Mouse (Mus musculus): ENCODE results near the gene Msi2. TPM values are rescaled to one million over a fixed set of nuclear protein-coding genes. Genes with fewer than 3 reads are reported as not detected.
A peak's percentile ranks its signal among the peaks of the same experiment; 100 is the strongest.

Gene Msi2
- total RNA-seq, 1 experiment from 2014 or later = 97.9 TPM

DNA sequence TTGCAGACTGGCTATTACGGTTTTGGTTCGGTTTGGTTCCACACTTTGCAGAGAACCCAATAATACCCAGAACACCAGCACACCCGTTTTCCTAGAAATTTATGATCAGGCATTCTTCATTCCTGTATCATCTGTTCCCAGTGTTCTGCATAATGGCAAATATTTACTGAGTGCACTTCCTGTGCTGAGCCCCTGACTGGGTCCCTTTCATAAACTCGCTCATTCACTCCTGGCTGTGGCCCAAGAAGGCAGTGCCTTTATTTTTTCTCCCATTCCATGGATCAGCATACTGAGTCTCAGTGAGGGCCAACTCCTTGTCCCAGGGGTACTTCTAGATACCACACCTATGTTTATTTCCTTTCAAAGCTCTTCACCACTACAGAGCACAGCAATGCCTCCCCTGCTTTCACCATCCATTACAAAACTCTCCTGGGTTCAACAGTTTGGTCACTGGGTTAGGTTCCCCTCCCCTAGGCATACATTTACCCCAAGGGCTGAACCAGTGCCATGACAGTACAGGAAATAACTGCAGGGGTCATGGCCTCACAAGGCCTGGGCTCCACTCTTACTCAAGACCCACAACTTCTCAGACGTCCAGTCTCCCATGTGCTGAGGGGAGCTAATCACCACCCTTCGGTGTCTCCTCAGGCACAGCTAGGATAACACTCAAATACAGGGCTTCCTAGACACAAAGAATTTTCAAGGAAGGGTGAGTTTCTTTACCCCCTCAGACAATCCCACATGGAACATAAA lies 160.3 kb downstream of the Msi2 start:
- ATAC-seq (ENCODE audit: extremely low read depth, insufficient number of reproducible peaks, low FRiP score, poor library complexity, severe bottlenecking) = no peak

DNA sequence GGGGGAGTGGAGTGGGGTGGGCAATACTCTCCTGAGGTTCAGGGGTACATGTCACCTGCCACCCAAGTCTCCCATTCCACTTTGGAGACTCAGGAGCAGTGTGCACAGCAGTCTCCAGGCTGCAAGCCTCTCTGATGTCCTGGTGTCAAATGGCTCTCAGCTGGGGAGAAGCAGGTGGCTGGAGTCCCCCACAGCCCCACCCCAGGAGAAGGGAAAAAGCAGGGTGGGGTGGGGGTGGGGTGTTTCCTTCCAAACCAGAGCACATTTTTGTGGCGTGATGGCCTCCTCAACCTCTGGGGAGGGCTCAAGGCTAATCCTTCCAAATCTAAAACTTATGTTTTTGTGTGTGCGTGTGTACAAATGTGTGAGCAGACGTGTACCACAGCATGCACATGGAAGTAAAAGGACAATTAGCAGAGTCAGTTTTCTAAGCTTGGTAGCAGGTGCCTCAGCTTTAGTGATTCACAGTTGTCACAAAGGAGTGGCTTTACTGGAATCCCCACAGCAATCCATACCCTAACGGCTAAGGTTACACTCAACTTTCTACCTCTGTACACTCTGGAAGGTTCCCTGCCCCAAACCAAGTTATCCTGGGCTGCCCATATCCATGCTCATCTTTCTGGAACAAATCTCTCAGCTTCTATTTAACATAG lies 161.1 kb downstream of the Msi2 start:
- no peak for ATAC-seq (ENCODE audit: extremely low read depth, insufficient number of reproducible peaks, low FRiP score, poor library complexity, severe bottlenecking)

DNA sequence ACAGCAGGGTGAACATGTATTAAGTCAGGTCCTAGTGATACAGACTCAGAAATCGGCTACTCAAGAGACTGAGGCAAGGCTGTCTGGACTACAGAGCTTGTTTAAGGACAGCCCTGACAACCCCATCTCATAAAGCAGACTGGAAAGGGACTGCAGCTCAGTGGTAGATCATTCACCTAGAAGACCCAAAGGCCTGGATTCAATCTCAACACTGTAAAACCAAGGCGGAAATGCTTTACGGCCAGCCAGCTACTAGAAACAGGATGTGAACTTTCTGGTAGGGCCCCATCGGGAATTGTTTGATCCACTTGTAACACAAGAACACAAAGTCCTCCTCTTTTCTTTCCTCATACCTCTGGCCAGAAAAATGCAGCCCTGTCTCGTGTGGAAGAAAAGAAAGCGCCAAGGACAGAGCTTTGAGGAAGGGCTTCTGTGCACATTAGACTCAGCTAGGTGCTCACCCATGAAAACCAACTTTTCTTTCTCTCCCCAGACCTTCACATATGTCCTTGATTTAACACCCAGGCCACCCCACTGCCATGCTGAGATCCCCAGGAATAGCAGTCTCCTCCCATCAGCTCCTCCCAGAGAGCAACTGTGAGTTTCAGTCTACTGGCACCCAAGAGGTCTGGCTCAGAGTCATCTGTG lies 162.3 kb downstream of the Msi2 start:
- ATAC-seq (ENCODE audit: extremely low read depth, insufficient number of reproducible peaks, low FRiP score, poor library complexity, severe bottlenecking) = peak; percentile 34; the same call in 1 of the 2 replicates

DNA sequence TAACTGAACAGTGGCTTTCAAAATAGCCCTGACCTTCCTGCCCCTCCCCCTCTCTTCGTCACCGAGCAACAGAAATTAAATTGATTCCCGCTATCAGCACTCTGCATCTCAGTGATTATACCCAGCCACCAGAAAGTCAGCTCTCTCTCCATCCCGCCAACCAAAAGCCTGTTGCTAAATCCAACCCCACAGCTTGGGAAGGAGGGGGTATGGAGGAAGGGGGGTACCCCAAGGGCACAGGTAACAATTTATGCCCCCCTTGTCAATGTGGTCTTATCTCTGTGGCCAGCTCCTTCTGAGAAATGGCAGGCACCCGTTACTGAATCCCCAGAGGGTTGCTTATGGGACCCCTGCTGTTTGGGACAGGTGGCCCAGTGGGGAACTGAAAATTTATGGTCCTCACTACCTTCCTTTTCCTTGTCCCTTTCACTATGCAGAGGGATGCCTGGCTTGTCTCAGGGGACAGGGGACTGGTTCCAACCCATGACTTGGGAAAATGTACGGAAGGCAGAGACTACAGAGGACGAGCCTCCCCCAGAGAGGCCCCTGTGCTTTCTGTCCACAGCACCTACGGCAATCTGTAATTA lies 163.0 kb downstream of the Msi2 start:
- no peak for ATAC-seq (ENCODE audit: extremely low read depth, insufficient number of reproducible peaks, low FRiP score, poor library complexity, severe bottlenecking)

DNA sequence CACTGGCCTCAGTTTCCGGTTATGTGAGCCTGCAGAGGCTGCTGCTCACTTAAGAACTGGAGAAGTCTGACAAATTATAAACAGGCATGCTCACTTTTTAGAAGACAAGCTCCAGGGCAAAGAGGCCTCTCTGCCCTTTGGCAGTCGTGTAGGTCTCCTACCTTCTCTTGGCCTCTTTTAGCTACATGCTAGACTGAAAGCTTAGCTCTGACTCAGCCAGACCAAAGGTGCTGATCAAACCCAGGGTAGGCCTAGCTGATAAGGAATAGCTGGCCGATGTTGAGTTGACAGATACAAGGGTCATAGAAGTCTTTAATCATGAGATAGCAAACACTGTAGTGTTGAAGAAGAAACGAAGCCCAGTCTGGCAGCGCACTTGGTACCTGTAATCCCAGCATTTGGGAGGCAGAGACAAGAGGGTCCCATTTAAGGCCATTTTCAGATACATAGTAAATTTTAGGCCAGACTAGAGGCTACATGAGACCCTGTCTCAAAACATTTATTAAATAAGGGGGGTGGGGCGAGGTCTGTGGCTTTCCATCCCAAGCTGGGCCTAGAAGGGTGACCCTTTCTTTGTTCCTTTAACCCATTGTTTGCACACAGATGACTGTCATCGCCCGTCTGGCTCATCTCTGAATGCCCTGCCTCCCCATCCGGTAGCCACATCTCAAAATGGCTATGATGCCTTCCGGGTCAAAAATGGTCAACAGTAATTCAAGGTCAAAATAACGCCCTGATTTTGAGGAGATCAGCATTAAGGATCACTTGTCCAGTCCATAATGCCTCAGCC lies 164.6 kb downstream of the Msi2 start:
- no peak for ATAC-seq (ENCODE audit: extremely low read depth, insufficient number of reproducible peaks, low FRiP score, poor library complexity, severe bottlenecking)

DNA sequence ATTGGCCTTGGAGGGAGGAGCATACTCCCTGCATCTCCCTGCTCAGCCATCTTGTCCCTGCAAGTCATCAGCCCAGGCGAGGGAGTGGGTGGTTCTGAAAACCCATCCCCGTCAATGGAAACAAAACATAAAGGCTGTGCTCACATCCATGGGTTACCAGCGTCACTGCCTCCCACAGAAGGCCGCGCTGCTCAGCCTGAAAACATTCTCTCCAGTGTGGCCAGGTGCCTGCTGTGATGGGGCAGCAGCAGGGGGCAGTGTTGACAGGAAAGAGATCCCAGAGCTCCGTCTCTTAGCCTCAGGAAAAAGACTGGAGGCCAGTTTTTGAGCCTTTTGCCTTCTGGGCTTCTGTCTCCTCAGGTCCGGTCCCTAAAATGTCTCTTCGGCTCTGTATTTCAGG lies 165.3 kb downstream of the Msi2 start:
- ATAC-seq (ENCODE audit: extremely low read depth, insufficient number of reproducible peaks, low FRiP score, poor library complexity, severe bottlenecking) = no peak

DNA sequence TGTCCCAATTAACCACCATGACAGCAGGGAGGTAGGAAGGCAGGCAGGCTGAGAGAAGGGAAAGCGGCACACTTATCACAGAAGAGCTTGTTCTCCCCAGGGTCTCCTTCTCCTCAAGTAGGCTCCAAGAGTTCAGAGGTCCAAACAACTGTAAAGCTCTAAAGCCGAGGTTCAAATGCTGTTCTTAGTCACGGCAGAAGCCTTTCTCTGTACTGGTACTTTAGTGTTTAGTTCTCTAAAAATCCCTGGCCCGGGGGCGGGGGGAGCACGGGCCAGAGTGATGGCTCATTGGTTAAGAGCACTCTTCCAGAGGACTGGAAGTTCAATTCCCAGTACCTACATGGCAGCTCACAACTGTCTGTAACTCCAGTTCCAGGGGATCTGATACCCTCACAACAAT lies 165.9 kb downstream of the Msi2 start:
- ATAC-seq (ENCODE audit: extremely low read depth, insufficient number of reproducible peaks, low FRiP score, poor library complexity, severe bottlenecking) = no peak

DNA sequence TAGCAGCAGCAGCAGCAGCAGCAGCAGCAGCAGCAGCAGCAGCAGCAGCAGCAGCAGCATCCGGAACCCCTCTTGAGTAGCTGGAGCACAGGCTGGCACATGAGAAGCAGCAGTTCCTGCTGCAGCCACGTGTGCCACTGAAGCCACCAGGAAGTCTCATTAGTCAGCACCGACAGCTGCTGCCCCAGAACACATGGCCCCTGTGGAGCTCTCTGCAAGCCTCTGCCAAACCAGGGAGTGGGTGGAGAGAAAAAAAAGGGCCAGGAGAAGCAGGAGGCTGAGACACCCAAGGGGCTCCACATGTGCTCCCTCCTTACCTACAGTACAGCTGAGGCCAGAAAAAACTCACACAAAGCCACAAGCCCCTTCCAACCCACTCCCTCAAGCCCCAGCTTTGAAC lies 167.3 kb downstream of the Msi2 start:
- peak; percentile 69 for ATAC-seq (ENCODE audit: extremely low read depth, insufficient number of reproducible peaks, low FRiP score, poor library complexity, severe bottlenecking)

DNA sequence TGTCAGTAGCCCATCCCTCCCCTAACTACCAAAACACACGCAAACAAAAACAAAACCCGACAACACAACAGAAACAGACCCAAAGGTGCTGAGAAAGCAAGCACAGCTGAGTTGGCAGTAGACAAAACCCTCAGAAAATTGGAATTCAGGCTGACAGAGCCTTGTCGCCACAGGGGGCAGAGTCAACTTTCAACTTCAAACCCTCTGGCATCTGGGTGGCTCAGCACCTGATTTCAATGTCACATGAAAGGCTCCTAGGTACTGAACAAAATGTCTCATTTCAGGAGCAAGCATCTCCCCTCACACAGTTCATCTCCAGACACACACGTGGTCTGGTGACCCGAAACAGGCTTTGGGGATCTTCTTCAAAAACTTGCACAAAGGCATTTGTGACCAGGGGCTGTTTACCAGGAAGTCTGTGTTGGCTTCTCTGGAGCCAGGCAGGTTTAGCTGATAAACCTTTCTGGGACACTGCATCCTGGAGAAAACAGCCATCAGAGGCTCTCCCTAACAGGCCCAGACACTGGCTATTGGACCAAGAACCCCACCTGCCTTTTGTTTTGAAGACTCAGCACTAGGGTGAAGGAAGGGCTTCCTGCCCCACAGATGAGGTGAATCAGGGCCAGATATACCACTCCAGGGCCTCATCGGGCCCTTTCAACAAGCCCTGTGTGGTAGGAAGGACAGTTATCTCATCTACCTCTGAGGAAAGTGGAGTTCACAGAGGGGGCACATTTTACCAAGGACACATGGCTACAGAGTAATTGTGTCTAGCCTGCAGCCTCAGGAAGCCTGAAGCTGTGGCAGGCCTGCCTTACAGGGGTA lies 168.0 kb downstream of the Msi2 start:
- ATAC-seq (ENCODE audit: extremely low read depth, insufficient number of reproducible peaks, low FRiP score, poor library complexity, severe bottlenecking) = no peak

DNA sequence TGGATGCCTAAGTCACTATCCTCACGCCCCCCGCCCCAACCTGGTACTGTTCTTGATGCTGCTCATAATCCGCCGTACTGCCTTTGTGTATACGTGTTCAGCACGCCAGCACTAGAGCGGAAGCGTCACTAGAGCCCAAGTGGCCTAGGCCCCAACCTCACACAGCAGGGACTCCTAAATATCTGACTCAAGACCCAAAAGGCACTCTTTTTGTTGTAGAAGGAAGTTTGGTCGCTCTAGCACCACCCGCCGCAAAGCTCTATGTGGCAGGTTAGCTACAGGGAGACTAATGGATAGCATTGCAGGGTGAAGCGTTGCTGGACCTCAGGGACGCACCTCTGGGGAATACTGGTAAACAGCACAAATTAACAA lies 168.8 kb downstream of the Msi2 start:
- no peak for ATAC-seq (ENCODE audit: extremely low read depth, insufficient number of reproducible peaks, low FRiP score, poor library complexity, severe bottlenecking)

DNA sequence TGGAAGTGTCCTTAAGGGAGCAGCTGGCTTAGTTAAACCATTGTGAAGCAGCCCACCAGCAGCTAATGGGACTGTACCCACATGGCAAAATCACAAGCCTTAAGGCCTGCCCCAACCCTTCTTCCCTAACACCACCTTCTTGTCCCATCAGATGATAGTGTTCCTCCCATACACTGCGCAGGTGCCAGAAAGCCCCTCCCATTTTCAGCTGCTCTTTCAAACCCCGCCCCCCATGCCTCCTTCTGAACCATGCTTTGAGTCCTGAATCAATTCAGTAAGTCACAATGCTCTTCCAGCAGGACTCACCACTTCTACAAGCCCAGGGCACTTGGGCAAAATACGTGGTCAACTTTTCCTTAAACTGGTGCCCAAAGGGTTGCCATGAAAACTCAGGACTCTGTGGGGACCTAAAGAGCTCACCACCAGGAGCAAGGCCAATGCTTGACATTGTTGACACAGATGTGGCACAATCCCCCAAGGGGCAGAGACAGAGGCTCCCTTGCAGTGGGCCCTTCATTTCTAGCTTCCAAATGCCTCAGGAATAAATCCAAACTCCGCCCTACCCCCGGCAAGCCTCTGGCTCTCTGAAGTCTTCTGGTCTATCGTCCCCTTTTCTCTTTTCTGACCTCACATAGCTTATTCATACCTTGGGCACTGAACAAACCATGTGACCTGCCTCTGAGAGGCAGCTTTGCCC lies 169.3 kb downstream of the Msi2 start:
- ATAC-seq (ENCODE audit: extremely low read depth, insufficient number of reproducible peaks, low FRiP score, poor library complexity, severe bottlenecking) = no peak

DNA sequence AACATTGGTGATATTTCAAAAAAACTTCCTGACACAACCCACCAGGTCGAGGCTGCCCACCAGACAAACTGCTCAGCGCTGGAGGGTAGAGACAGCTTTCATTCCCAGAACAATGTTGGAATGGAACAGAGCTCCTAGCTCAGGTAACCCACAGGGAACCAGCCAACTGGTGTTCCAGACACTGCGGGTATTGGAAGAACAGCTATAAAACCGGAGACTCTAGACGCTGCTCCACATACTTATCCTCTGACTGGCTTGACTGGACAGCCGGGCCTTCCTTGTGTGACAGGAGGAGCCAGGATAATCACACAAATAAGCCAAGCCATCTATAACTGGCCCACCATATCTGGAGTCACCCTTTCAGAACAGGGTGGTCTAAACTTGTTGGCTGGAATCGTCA lies 169.9 kb downstream of the Msi2 start:
- no peak for ATAC-seq (ENCODE audit: extremely low read depth, insufficient number of reproducible peaks, low FRiP score, poor library complexity, severe bottlenecking)

DNA sequence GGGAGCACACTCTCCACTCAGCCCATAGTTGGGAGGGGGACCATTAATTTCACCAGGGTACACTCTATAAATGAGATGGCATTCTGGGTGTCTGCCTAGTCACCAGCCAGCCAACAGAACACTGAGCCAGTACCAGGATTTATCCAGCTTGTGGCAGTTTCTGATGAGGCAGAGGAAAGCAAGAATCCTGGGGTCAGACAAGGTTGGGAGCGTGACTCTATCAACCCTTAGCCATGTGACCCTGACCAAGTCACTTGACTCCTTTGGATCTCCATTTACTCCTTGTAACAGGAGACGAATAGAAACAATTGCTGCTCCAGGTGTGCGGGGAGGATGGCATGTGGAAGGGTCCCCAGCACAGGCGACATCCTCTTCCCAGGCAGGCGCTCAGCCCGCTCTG lies 174.5 kb downstream of the Msi2 start:
- ATAC-seq (ENCODE audit: extremely low read depth, insufficient number of reproducible peaks, low FRiP score, poor library complexity, severe bottlenecking) = no peak

DNA sequence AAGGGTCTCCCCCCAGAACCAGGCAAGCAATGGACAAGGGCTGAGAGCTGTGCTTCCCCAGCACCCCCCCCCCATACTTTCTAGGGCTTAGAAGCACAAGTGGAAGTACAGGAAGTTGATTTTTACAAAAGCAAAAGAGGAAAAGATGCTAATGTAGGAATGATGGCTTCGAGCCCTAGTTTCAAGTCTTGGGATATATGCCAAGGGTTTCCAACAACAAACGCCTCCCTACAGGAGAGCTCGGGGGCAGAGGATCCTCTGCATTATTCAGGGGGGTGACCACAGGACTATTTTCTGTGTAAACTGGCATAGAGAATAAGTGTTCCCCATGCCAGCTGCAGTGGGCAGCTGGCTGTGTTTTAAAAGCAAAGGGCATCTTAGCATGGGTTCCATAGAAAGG lies 175.5 kb downstream of the Msi2 start:
- ATAC-seq (ENCODE audit: extremely low read depth, insufficient number of reproducible peaks, low FRiP score, poor library complexity, severe bottlenecking) = no peak

DNA sequence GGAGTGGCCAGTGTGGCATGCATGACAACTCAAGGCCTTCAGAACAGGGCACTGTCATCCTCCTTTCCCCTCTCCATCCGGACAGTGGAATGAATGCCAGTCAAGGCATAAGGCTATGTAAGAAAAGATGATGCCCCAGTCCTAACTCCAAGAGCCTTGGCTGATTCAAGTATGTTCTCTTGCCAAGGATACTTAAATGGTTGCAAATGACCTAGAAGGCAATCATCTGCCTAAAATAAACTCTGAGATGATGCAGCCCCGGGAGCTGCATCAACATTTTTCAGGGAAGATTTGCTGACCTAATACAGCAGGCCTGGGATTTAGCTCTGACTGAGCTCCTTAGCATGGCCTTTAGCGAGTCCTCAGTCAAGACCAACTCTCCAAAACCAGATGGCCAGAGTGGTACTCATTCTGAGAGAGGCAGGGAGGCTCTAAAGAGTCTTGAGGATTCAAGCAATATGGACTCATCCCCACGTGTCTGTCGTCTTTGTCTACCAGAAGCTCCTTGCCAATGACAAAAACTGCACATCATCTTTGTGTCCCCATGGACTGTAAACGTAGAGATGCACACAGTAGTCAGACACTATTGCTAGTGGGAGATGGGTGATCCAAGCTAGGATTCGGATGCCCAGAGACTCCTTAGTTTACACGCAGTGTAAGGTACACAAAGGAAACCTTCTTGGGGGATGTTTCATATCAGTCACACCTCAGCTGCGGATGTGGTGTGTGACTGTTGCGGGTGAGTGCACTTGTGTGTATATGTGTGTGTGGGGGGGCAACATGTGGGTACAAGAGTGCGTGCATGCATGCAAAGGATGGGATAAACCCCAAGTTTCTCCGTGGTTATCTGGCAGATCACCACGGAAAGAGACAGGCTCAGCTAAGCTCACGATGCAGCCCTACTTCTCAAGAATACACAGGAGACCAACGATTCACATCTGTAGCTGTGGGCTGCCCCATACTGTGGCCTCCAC lies 176.4 kb downstream of the Msi2 start:
- peak; percentile 32; the same call in 1 of the 2 replicates for ATAC-seq (ENCODE audit: extremely low read depth, insufficient number of reproducible peaks, low FRiP score, poor library complexity, severe bottlenecking)

DNA sequence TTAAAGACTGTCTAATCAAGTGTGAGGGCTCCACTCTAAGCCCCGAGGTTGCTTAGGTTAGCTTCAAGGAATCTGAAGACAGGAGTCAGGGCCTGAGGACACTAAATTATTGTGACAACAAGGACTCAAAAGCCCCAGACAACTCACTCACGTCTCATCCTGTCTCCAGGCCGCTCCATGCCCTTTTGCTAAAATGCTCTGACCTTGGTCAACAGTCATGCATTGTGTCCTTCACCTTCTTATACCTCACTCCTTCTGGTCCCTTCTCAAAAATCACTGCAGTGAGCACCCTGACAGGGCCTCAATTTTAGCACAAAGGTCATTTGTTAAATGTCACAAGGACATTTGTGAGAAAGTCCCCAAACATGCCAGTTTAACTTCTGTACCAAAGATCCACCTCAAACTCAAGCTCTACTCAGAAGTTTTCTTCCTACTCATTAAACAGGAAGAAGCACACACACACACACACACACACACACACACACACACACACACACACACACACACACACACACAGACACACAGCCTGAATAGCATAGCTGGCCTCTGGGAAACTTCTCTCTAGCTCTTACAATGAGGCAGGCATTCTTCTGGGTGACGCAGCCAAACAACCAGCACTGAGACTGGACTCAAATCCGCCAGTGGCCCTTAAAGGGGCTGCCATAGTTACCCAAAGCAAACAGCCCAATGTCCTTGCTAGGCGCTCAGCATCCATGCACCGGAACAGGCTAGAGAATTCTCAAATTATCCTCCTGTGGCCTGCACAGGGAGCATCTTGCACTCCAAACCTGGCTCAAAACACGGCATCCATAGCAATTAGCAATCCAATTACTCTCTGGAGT lies 178.5 kb downstream of the Msi2 start:
- ATAC-seq (ENCODE audit: extremely low read depth, insufficient number of reproducible peaks, low FRiP score, poor library complexity, severe bottlenecking) = no peak

Measured in neutrophil, adult 5-6 weeks (primary cell).